Comparison of ENCODE assay signal across 12 mouse cellular contexts in genomic region chr2:128156067-128156462, GRCm38 (mm10). TPM values are rescaled to one million over a fixed set of nuclear protein-coding genes. Genes with fewer than 3 reads are reported as not detected.
DNase-seq lines count a peak whose midpoint lies in the region; ATAC-seq lines count a peak whose summit lies in the region.
"Had no signal": no experiment of that assay in that cellular context is flagged by ENCODE, and none has a peak within 500 bp of the region (broad histone marks: within the 10 kb centered on the region; RNA-seq: fewer than 3 reads in every experiment).

No protein-coding gene starts in this region.

- peaks cover 46% of the 10 kb centered on the region for H3K36me3 ChIP-seq in heart, embryonic 10.5 days
- peaks cover 8% of the 10 kb centered on the region; the same call in 1 of the 2 replicates for H3K36me3 ChIP-seq in midbrain, embryonic 13.5 days
- no peaks in the 10 kb centered on the region for H3K36me3 ChIP-seq in midbrain, embryonic 15.5 days (replicated peaks)
- peaks cover 26% of the 10 kb centered on the region for H3K36me3 ChIP-seq in liver, embryonic 13.5 days

- H3K9me3 ChIP-seq in heart, embryonic 10.5 days, result no peaks in the 10 kb centered on the region
- H3K9me3 ChIP-seq in midbrain, embryonic 13.5 days, result no peaks in the 10 kb centered on the region
- H3K9me3 ChIP-seq in midbrain, embryonic 15.5 days, result no peaks in the 10 kb centered on the region
- no peaks in the 10 kb centered on the region for H3K9me3 ChIP-seq in liver, embryonic 13.5 days (replicated peaks)

- 84% methylated on average over 5 of the region's 5 CpGs for WGBS in heart, embryonic 10.5 days
- 74% methylated on average over 5 of the region's 5 CpGs for WGBS in midbrain, embryonic 13.5 days
- WGBS in midbrain, embryonic 15.5 days, result 68% methylated on average over 5 of the region's 5 CpGs
- WGBS in liver, embryonic 13.5 days (ENCODE audit: insufficient replicate concordance), result 65% methylated on average over 5 of the region's 5 CpGs

- no peak overlapping the region for H3K9ac ChIP-seq in midbrain, embryonic 13.5 days (replicated peaks)
- no peak overlapping the region for H3K9ac ChIP-seq in midbrain, embryonic 15.5 days
- H3K9ac ChIP-seq in liver, embryonic 13.5 days, result peak overlapping the region; percentile 28; the same call in 1 of the 2 replicates
- H3K9ac ChIP-seq: lung, embryonic 14.5 days had no signal

- no peaks in the 10 kb centered on the region for H3K27me3 ChIP-seq in heart, embryonic 10.5 days (ENCODE audit: insufficient read depth, poor library complexity, severe bottlenecking)
- H3K27me3 ChIP-seq in midbrain, embryonic 13.5 days, result no peaks in the 10 kb centered on the region
- no peaks in the 10 kb centered on the region for H3K27me3 ChIP-seq in midbrain, embryonic 15.5 days (replicated peaks)
- H3K27me3 ChIP-seq in liver, embryonic 13.5 days, result no peaks in the 10 kb centered on the region

- H3K4me2 ChIP-seq in midbrain, embryonic 13.5 days (replicated peaks), result no peak overlapping the region
- H3K4me2 ChIP-seq in midbrain, embryonic 15.5 days, result no peak overlapping the region
- peak overlapping the region; percentile 48 for H3K4me2 ChIP-seq in liver, embryonic 13.5 days
- H3K4me2 ChIP-seq: lung, embryonic 14.5 days; midbrain, embryonic 11.5 days had no signal

- no peak overlapping the region for H3K4me3 ChIP-seq in heart, embryonic 10.5 days
- no peak overlapping the region for H3K4me3 ChIP-seq in midbrain, embryonic 13.5 days (replicated peaks)
- no peak overlapping the region for H3K4me3 ChIP-seq in midbrain, embryonic 15.5 days
- H3K4me3 ChIP-seq in liver, embryonic 13.5 days (replicated peaks), result no peak overlapping the region
- H3K4me3 ChIP-seq: left cerebral cortex, adult 2 months had no signal

- peak; percentile 53; the same call in 1 of the 2 replicates for ATAC-seq in midbrain, embryonic 13.5 days
- no peak for ATAC-seq in midbrain, embryonic 15.5 days (replicated peaks)
- peak; percentile 13; the same call in 1 of the 2 replicates for ATAC-seq in liver, embryonic 13.5 days (ENCODE audit: low read depth)

- DNase-seq in heart, embryonic 10.5 days (ENCODE audit: low spot score), result no peak
- DNase-seq in heart, postnatal 4 days, result no peak
- no peak for DNase-seq in liver, embryonic 13.5 days
- peak; percentile 62 for DNase-seq in thymus, postnatal 14 days
- DNase-seq in left cerebral cortex, adult 9 months (ENCODE audit: low spot score in 2 of 2), result no peak
- no peak for DNase-seq in kidney, adult 11 months
- DNase-seq: cerebellum, adult 11-12 months; lung, embryonic 14.5 days had no signal

- H3K4me1 ChIP-seq in heart, embryonic 10.5 days, result peaks cover 80% of the 10 kb centered on the region
- peaks cover 31% of the 10 kb centered on the region for H3K4me1 ChIP-seq in midbrain, embryonic 13.5 days (replicated peaks)
- H3K4me1 ChIP-seq in midbrain, embryonic 15.5 days, result peaks cover 27% of the 10 kb centered on the region
- peaks cover 85% of the 10 kb centered on the region for H3K4me1 ChIP-seq in liver, embryonic 13.5 days (replicated peaks)

- H3K27ac ChIP-seq in heart, embryonic 10.5 days, result 0 out of 2 replicates have a peak overlapping the region, but pooled peaks have one; percentile 2
- no peak overlapping the region for H3K27ac ChIP-seq in midbrain, embryonic 13.5 days
- H3K27ac ChIP-seq in midbrain, embryonic 15.5 days, result no peak overlapping the region
- peak overlapping the region; percentile 60 for H3K27ac ChIP-seq in liver, embryonic 13.5 days
- H3K27ac ChIP-seq: left cerebral cortex, adult 2 months had no signal

RNA-seq across cellular contexts. Expression of gene Bcl2l11, which starts 30.2 kb away (rescaled TPM):
- polyA plus RNA-seq in heart, embryonic 10.5 days (2016; fragmentation: Nextera tagmentation; extraction: Ambion mirVana), result 16.9 and 17.4 TPM in 2 replicates
- 10 to 100 TPM; 28.2 to 29.9 TPM for total RNA-seq in heart, postnatal 4 days (2021)
- 10.6 and 13.3 TPM in 2 replicates for polyA plus RNA-seq in midbrain, embryonic 13.5 days (2015; fragmentation: Nextera tagmentation; extraction: Ambion mirVana)
- 11.8 and 12.0 TPM in 2 replicates for polyA plus RNA-seq in midbrain, embryonic 15.5 days (2015; fragmentation: Nextera tagmentation; extraction: Ambion mirVana)
- 5.1 and 6.8 TPM in 2 replicates for polyA plus RNA-seq in liver, embryonic 13.5 days (2015; fragmentation: Nextera tagmentation; extraction: Ambion mirVana)

Comparison
In these comparisons a context has a peak if more than half of its experiments do, and no peak if none do; other contexts are left out.
1. H3K27ac ChIP-seq: peak in heart, embryonic 10.5 days (single experiment) and liver, embryonic 13.5 days (single experiment); none in midbrain, embryonic 13.5 days (single experiment) and midbrain, embryonic 15.5 days (single experiment).